Mouse (Mus musculus) midbrain, embryonic 15.5 days (tissue): ENCODE measurements at regions not wholly inside any gene's neighbourhood (a gene's known extent, or its start where the extent isn't known, plus 50 kb on each side); places are given as distances from the start of the nearest gene placed in this dataset.

ENCODE experiments used
- ATAC-seq: fragments of 200-750 bp; cut with Nextera tagmentation; replicated peaks from 2 replicates; pipeline ENCODE4 v1.8.0; 2017; ENCODE audit warnings: moderate TSS enrichment
- H3K27ac ChIP-seq: fragments of 300-500 bp; sonication (generic); 2 replicates; pipeline ENCODE4 v1.5.1; 2015; ENCODE audit warnings: mild to moderate bottlenecking, inconsistent platforms
- H3K27me3 ChIP-seq: fragments of 300-500 bp; sonication (generic); replicated peaks from 2 replicates; pipeline ENCODE4 v1.6.1; 2015; ENCODE audit warnings: inconsistent platforms
- H3K36me3 ChIP-seq: fragments of 300-500 bp; sonication (generic); replicated peaks from 2 replicates; pipeline ENCODE4 v1.6.1; 2015; ENCODE audit warnings: inconsistent platforms
- H3K4me1 ChIP-seq: fragments of 300-500 bp; sonication (generic); 2 replicates; pipeline ENCODE4 v1.6.1; 2015; ENCODE audit warnings: inconsistent platforms
- H3K4me2 ChIP-seq: fragments of 300-500 bp; sonication (generic); 2 replicates; pipeline ENCODE4 v1.6.1; 2015; ENCODE audit warnings: inconsistent platforms, mild to moderate bottlenecking, moderate library complexity
- H3K4me3 ChIP-seq: fragments of 300-500 bp; sonication (generic); 2 replicates; pipeline ENCODE4 v1.5.1; 2015; ENCODE audit warnings: mild to moderate bottlenecking, inconsistent platforms
- H3K9ac ChIP-seq: fragments of 300-500 bp; sonication (generic); 2 replicates; pipeline ENCODE4 v1.6.1; 2015; ENCODE audit warnings: mild to moderate bottlenecking, inconsistent platforms
- H3K9me3 ChIP-seq: fragments of 300-500 bp; sonication (generic); 2 replicates; pipeline ENCODE4 v1.6.1; 2016; ENCODE audit warnings: inconsistent platforms
- WGBS: fragments of 180-500 bp; shearing (Covaris S2); methylation state at CpG from one replicate; pipeline ENCODE4 v1.1.7; 2015; ENCODE audit warnings: mixed read lengths; 5-methylcytosine and 5-hydroxymethylcytosine counted together

DNA sequence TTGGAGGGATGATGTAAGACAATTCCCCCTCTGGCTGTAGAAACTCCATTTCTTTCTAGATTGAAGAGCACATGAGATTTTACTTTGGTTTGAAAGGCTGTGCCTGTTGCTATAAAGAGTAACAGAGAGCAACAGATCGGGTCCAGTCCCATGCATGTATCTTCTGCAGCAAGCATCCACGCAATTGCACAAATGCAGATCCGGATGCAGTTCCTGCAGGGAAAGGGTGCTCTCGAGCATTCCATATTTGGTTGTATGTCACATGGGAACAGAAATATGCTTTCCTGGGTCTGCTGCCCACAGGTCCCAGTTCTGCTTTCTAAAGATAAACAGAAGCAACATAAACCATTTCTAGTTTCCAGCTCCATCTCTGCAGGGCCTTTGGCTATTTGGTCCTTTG, 146.0 kb upstream of the Ado start:
- no peaks in the 10 kb centered on the region for H3K9me3 ChIP-seq
- no peak overlapping the region for H3K4me2 ChIP-seq
- no peaks in the 10 kb centered on the region for H3K36me3 ChIP-seq
- H3K4me1 ChIP-seq: no peaks in the 10 kb centered on the region
- H3K27ac ChIP-seq: no peak overlapping the region
- H3K4me3 ChIP-seq: no peak overlapping the region
- no peaks in the 10 kb centered on the region for H3K27me3 ChIP-seq
- 91% methylated on average over 4 of the region's 4 CpGs for WGBS
- ATAC-seq: no peak
- no peak overlapping the region for H3K9ac ChIP-seq

DNA sequence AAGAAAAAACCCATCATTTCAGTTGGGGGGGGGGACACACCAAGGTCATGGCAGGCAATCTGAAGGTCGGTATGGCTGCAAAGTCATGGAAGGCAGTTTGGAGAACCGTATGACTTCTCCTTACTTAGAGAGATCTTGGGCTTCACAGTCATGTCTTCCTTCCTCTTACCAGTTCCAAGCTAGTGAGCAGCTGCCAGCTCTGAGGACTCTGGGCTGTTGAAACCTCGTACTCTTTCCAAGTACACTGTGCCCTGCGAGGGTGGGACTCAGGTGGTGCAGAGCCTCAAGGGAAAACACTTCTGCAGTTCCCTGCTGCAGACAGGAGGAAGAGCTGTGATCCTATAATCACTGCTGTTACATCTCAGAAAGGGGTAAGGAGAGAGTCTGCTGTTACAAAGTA, 144.8 kb upstream of the Ado start:
- Histone ChIP-seq H3K36me3 (no peaks in the 10 kb centered on the region), H3K27me3 (no peaks in the 10 kb centered on the region), H3K27ac (no peak overlapping the region), H3K9ac (no peak overlapping the region), H3K4me3 (no peak overlapping the region), H3K4me1 (no peaks in the 10 kb centered on the region), H3K4me2 (no peak overlapping the region), H3K9me3 (no peaks in the 10 kb centered on the region)
- WGBS: 85% methylated on average over 4 of the region's 4 CpGs
- no peak for ATAC-seq

DNA sequence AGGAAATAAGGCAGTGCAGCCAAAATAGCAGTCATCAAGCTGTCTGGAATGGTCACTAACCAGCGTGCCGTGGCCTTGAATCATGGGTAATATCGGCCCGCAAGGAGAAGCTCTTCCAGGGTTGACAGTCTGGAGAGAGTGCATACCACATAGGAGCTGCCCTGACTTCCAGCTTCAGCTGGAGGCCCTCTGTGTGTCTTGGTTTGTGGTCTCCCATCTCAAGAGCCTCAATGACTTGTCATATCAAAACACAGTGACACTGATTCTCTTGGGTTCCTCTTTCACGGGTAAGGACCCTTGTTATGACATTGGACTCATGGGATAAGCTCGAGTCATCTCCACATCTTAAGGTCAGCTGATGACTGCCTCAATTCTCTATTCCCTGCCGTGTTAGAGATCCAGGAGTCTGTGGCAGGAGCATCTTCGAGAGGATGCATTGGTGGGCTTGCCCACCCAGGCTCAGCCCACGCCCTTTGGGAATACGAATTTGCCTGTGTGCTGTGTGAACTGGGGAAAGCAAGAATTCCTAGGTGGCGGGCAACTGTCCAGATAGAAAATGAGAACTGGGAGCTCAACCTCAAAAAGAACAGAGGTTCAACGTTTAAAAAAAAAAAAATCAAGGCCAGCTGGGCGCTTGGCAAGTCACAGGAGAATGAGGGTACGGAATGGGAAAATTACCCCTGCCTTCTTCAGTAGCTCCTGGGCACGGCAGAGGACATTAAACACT, 141.4 kb upstream of the Ado start:
- Histone ChIP-seq H3K4me2 (no peak overlapping the region), H3K9ac (no peak overlapping the region), H3K27ac (no peak overlapping the region), H3K27me3 (no peaks in the 10 kb centered on the region), H3K36me3 (no peaks in the 10 kb centered on the region), H3K4me1 (no peaks in the 10 kb centered on the region), H3K4me3 (no peak overlapping the region), H3K9me3 (no peaks in the 10 kb centered on the region)
- no peak for ATAC-seq
- WGBS: 93% methylated on average over 15 of the region's 15 CpGs

DNA sequence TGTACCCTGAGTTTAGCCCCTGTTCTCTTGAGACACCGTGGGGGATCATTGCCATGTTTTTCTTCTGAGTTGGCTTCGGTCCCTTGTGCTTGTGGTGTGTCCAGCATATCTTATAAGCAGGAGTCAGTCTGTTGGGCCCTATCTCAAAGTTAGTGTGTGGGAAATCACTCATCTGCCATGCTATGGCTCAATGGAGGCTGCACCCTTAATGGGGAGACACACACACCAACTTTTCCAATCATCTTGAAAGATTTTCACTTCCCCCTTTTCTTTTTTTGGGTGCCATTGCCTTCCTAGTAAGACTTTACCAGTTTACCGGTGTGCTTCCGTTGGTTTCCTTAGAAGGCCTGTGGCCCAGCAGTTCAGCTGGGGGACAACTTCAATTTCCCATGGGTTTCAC, 130.6 kb upstream of the Ado start:
- Histone ChIP-seq H3K9me3 (no peaks in the 10 kb centered on the region), H3K27me3 (no peaks in the 10 kb centered on the region), H3K4me3 (no peak overlapping the region), H3K4me2 (no peak overlapping the region), H3K27ac (no peak overlapping the region), H3K36me3 (no peaks in the 10 kb centered on the region), H3K4me1 (no peaks in the 10 kb centered on the region), H3K9ac (no peak overlapping the region)
- no peak for ATAC-seq
- WGBS: 96% methylated on average over 4 of the region's 4 CpGs

DNA sequence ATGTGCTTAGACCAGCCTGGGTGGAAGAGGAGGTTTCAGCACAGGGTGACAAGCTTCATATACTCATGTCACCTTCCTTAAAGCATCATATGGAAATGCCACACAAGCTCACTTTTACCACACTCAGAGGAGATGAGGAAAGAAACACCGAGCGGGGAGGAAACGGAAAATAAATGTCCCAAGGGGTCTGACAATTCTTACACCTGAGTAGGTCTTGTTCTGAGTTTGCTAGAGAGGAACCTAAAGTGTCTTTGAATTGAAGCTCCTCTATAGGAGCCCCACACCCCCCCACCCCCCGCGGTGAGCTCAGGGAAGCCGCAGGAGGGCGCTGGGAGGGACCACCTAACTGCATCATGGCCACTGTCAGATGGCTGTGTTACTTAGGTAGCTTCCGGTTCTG, 124.7 kb upstream of the Ado start:
- H3K4me1 ChIP-seq: no peaks in the 10 kb centered on the region
- H3K9ac ChIP-seq: no peak overlapping the region
- no peak overlapping the region for H3K4me3 ChIP-seq
- H3K4me2 ChIP-seq: no peak overlapping the region
- no peak for ATAC-seq
- H3K27me3 ChIP-seq: no peaks in the 10 kb centered on the region
- H3K36me3 ChIP-seq: no peaks in the 10 kb centered on the region
- H3K9me3 ChIP-seq: no peaks in the 10 kb centered on the region
- no peak overlapping the region for H3K27ac ChIP-seq
- WGBS: 86% methylated on average over 8 of the region's 8 CpGs

DNA sequence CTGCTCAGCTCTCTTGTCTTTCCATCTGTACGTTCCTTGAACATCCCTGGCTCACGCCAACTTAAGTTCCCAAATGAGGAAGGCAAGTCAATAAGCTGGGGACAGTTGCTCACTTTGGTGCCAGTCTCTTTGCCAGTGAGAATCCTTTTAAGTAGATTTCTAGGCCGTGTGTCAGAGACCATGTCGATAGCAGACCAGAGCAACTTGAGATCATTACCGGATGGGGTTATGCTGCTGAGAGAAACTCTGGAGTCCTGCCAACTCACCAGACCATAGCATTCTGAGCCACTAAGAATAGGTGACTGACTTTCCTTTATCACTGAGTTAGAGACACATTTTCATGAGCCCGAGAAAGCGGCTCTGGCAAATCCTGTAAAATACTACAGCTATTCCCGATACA, 123.5 kb upstream of the Ado start:
- ATAC-seq: no peak
- Histone ChIP-seq H3K4me2 (no peak overlapping the region), H3K27ac (no peak overlapping the region), H3K36me3 (no peaks in the 10 kb centered on the region), H3K27me3 (no peaks in the 10 kb centered on the region), H3K9ac (no peak overlapping the region), H3K4me3 (no peak overlapping the region), H3K9me3 (no peaks in the 10 kb centered on the region), H3K4me1 (no peaks in the 10 kb centered on the region)
- WGBS: 63% methylated on average over 8 of the region's 8 CpGs

DNA sequence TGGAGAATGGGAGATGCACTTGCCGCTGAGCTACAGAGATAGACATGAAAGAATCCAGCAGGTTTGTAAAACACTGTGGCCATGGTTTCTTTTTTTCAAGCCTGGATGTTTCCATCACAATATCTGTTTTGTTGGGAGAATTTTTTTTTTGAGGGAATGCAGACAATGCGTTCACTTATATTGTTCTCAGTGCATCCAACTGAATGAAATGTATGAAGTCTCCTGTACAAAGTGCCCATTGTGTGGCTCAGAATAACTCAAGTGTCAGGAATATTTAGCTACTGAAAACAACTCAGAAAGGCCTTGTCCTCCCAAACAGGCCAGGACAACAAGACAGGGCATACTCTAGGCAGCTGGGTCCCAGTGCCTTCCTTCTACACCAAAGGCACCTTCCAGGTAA, 120.3 kb upstream of the Ado start:
- Histone ChIP-seq H3K9me3 (no peaks in the 10 kb centered on the region), H3K4me1 (no peaks in the 10 kb centered on the region), H3K36me3 (no peaks in the 10 kb centered on the region)

DNA sequence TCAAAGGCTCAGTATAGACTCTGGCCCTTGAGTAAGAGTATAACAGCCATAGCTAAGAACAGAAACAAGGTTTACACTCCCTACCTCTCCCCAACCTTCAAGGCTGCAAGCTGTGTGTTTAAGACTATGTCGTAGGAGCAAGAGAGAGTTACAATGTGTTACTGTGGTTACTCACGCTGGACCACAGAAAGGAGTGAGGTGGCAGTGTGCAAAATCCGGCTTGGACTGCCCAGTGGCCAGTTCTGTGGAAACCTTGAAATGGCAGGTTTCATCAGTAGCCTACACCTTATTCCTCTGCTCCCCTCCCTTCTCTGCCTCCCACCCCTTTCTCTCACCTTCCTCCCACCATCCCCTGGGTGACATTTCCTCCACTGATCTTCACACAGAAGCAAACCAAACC, 114.3 kb upstream of the Ado start:
- Histone ChIP-seq H3K27me3 (no peaks in the 10 kb centered on the region), H3K4me2 (no peak overlapping the region), H3K27ac (no peak overlapping the region), H3K9me3 (no peaks in the 10 kb centered on the region), H3K9ac (no peak overlapping the region), H3K4me1 (no peaks in the 10 kb centered on the region), H3K4me3 (no peak overlapping the region), H3K36me3 (no peaks in the 10 kb centered on the region)
- no peak for ATAC-seq
- 71% methylated on average over 3 of the region's 3 CpGs for WGBS

More for the DNA sequence above, 120.3 kb upstream of the Ado start:
- Histone ChIP-seq H3K4me3 (no peak overlapping the region), H3K4me2 (no peak overlapping the region), H3K27me3 (no peaks in the 10 kb centered on the region), H3K27ac (no peak overlapping the region), H3K9ac (no peak overlapping the region)
- ATAC-seq: no peak
- WGBS: 79% methylated on average over 2 of the region's 2 CpGs

DNA sequence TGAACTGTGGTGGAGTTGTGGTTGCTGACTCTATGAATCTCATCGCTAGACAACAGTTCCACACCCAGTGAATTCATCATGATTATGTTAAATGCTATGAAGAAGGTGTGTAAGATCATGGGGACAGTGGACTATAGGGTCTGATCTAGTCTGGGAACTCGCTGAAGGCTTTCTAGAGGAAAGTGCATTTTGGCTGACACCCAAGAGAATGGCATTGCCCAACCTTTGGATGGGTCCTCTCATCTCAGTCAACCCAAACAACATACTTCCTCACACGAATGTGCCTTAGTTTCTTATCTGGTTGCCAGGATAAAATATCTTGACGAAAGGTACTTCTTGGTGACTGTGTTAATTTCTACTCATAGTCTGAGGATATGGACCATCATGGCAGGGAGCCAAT, 112.9 kb upstream of the Ado start:
- Histone ChIP-seq H3K9me3 (no peaks in the 10 kb centered on the region), H3K4me2 (no peak overlapping the region), H3K27me3 (no peaks in the 10 kb centered on the region), H3K27ac (no peak overlapping the region), H3K4me3 (no peak overlapping the region), H3K36me3 (no peaks in the 10 kb centered on the region), H3K9ac (no peak overlapping the region), H3K4me1 (no peaks in the 10 kb centered on the region)
- 83% methylated on average over 4 of the region's 4 CpGs for WGBS
- ATAC-seq: no peak

DNA sequence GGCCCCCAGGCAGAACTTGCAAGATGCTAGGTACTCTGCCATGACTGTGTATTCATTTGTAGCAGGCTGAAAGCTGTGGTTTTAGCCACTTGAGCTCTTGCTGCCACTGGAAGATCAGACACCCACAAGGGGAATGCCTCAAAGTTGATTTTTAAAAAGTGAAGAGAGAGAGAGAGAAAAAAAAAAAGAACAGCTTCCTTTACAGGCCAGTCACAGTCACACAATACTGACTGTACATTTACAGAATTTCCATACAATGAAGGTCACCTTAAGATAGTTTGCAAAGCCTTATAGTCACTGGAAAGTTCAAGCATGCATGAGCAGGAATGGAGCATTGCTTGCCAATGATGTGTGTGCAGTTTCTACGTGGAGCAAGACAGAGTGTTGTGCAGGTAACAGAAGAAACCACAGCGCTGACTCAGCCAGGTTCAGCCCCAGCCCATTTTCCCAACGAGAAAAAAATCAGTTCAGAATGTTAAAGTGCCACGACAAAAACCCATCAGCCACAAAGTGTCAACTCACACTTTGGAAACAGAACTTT, 109.3 kb upstream of the Ado start:
- ATAC-seq: no peak

DNA sequence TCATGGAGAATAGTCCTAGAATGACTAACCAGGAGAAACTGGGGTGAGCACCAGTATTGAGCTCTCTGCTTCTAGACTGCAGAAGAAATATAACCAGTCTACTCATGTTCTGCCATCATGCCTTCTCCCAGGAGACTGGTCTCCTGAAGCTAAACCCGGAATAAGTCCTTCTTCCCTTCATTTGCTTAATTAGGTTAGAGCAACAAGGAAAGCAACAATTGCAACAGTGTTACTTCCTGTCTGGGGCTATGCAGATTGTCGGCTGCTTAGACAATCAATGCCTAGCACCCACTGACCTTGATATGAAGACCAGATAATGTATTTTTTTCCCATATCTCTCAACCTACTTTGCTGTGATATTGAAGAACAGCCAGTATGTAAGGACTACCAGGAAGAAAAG, 108.5 kb upstream of the Ado start:
- Histone ChIP-seq H3K9me3 (no peaks in the 10 kb centered on the region), H3K36me3 (no peaks in the 10 kb centered on the region), H3K9ac (no peak overlapping the region), H3K27ac (no peak overlapping the region), H3K4me2 (no peak overlapping the region), H3K27me3 (no peaks in the 10 kb centered on the region), H3K4me1 (no peaks in the 10 kb centered on the region), H3K4me3 (no peak overlapping the region)
- 80% methylated on average over 2 of the region's 2 CpGs for WGBS
- no peak for ATAC-seq

More for the DNA sequence above, 109.3 kb upstream of the Ado start:
- Histone ChIP-seq H3K27me3 (no peaks in the 10 kb centered on the region), H3K4me3 (no peak overlapping the region), H3K4me1 (no peaks in the 10 kb centered on the region), H3K9ac (no peak overlapping the region), H3K9me3 (no peaks in the 10 kb centered on the region), H3K4me2 (no peak overlapping the region), H3K36me3 (no peaks in the 10 kb centered on the region), H3K27ac (no peak overlapping the region)
- 88% methylated on average over 4 of the region's 4 CpGs for WGBS

DNA sequence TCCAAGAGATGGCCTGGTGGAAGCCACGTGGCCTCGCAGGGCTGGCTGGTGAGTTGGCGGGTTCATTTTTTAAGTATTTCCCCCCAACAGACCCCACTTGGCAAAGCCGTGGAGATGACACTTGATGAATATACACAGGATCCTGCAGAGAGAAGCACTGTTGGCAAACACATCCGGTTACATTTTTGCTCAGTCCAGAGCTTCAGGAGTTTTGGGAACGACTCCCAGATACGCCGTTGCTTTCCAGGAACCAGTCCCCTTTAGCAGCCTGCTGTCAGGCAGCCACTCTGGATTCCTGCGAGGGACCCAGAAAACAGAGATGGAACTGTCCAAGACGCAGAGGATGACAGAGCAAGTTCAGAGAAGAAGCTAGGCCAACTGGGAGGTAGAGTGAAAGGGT, 105.8 kb upstream of the Ado start:
- Histone ChIP-seq H3K4me2 (no peak overlapping the region), H3K4me1 (no peaks in the 10 kb centered on the region), H3K27me3 (no peaks in the 10 kb centered on the region), H3K4me3 (no peak overlapping the region), H3K27ac (no peak overlapping the region), H3K9ac (no peak overlapping the region), H3K9me3 (no peaks in the 10 kb centered on the region), H3K36me3 (no peaks in the 10 kb centered on the region)
- no peak for ATAC-seq
- WGBS: 94% methylated on average over 10 of the region's 10 CpGs

DNA sequence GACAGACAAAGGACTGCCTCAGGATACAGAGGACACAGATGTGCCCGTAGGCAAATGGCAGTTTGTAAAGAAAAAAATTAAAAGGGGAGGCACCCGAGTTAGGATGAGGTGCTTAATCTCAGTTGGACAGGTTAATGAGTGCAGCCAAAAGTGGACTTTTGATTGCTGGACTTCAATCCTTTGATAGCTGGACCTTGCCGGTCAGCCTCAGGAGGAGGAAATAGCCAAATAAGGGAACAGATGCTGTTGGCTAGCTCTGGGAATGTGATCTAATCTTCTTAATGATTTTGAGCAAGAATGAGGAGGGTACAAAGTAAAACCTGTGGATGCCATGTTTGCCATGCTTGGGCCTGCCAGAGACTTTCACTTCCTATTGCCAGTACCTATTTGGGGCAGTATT, 103.5 kb upstream of the Ado start:
- Histone ChIP-seq H3K9me3 (no peaks in the 10 kb centered on the region), H3K27me3 (no peaks in the 10 kb centered on the region), H3K27ac (no peak overlapping the region), H3K4me3 (no peak overlapping the region), H3K4me2 (no peak overlapping the region), H3K4me1 (peaks cover 9% of the 10 kb centered on the region; the same call in 1 of the 2 replicates), H3K9ac (no peak overlapping the region), H3K36me3 (no peaks in the 10 kb centered on the region)
- ATAC-seq: no peak
- 77% methylated on average over 3 of the region's 3 CpGs for WGBS
